Mouse (Mus musculus): ENCODE measurements around the gene Slco2a1. TPM values are rescaled to one million over a fixed set of nuclear protein-coding genes. Genes with fewer than 3 reads are reported as not detected.

The Slco2a1 gene
- polyA plus RNA-seq (2015; fragmentation: Nextera tagmentation; extraction: Ambion mirVana): 68.9 and 70.0 TPM in 2 replicates

DNA sequence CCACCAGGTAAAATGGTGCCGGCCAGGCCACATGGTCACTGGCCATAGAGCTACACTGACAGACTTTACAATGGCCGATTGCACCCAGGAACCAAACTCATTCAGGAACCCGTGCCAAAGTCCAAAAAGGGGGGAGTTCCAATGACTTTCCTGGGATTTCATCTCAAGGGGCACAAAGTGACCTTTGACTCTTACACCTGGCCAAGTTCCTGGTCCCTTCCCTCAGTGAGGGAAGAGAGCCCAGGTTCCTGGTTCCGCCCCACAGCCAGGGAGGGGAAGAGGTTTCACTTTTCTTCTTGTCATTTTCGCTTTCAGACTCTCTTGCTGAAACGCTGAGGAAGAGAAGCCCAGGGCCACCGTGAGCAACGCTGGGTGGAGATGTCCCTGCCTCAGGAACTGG is at the start of gene Slco2a1:
Gene Slco2a1 (plus strand): TSS at position 251 of the 400 bp plus-strand sequence.
- Histone ChIP-seq H3K4me3 (ENCODE audit: low read depth, low read length) (no peak within 1 kb of the TSS), H3K9ac (replicated peaks; ENCODE audit: low read depth) (no peak within 1 kb of the TSS), H3K27ac (ENCODE audit: low read length) (no peak within 1 kb of the TSS), H3K4me1 (ENCODE audit: insufficient read depth, low read depth, low read length) (no peaks in the 10 kb centered on the region), H3K36me3 (ENCODE audit: insufficient read depth, low read length) (no peaks in the 10 kb centered on the region), H3K9me3 (ENCODE audit: low read length) (no peaks in the 10 kb centered on the region), H3K4me2 (replicated peaks; ENCODE audit: low read depth, low read length) (no peak within 1 kb of the TSS), H3K27me3 (replicated peaks; ENCODE audit: insufficient read depth, low read length) (no peaks in the 10 kb centered on the region)
- WGBS: 88% methylated on average over 8 of the region's 8 CpGs
- DNase-seq (ENCODE audit: low spot score) (no peak), ATAC-seq (no peak)
- TF ChIP-seq CTCF (IDR thresholded peaks at IDR 0.05) (no peak), EP300 (IDR thresholded peaks at IDR 0.05) (no peak)

DNA sequence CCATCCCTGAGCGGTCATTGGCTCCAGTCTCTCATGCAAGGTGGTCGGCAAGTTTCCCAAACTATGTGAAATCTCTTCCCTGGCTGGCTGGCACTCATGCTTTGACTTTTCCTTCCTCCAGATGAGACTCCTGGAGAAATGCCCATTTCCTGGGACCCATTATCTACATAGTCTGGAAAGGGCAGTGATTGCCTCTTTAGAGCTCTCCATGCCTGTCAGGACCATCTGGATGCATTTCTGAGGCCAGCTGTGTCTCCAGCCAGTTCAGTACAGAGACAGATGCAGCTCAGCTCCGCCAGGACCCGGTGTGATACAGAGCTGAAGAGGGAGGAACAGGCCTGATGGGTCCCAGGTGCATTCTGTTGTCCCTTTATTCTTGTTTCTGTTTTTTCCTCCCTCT is 46.3 kb upstream of the Slco2a1 start:
- no peak for DNase-seq (ENCODE audit: low spot score)

DNA sequence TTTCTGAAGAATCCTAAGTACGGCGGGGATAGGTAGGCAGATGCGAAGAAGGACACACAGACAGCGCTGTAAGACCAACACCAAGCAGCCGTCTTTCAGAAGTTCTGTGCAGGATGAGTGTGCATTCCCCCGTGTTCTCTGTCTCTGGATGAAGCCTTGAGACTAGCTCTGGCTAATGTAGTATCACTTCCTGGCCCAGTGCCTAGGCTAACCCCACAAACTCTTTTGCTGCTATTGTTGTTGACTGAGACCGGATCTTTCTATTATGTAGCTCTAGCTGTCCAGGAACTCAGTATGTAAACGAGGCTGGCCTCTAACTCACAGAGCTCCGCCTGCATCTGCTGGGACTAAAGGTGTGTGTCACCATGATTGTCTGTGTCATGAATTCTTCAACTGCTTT is 43.6 kb upstream of the Slco2a1 start:
- H3K27ac ChIP-seq (ENCODE audit: low read length): no peak overlapping the region
- no peaks in the 10 kb centered on the region for H3K4me1 ChIP-seq (ENCODE audit: insufficient read depth, low read depth, low read length)
- no peaks in the 10 kb centered on the region for H3K9me3 ChIP-seq (ENCODE audit: low read length)
- no peak overlapping the region for H3K4me2 ChIP-seq (replicated peaks; ENCODE audit: low read depth, low read length)
- H3K36me3 ChIP-seq (ENCODE audit: insufficient read depth, low read length): no peaks in the 10 kb centered on the region
- no peak for DNase-seq (ENCODE audit: low spot score)
- TF ChIP-seq EP300 (IDR thresholded peaks at IDR 0.05) (no peak), CTCF (IDR thresholded peaks at IDR 0.05) (no peak)
- H3K9ac ChIP-seq (replicated peaks; ENCODE audit: low read depth): no peak overlapping the region
- 85% methylated on average over 9 of the region's 9 CpGs for WGBS
- no peak overlapping the region for H3K4me3 ChIP-seq (ENCODE audit: low read depth, low read length)
- ATAC-seq: no peak
- H3K27me3 ChIP-seq (replicated peaks; ENCODE audit: insufficient read depth, low read length): no peaks in the 10 kb centered on the region

More for the DNA sequence above, 46.3 kb upstream of the Slco2a1 start:
- H3K9me3 ChIP-seq (ENCODE audit: low read length): no peaks in the 10 kb centered on the region
- ATAC-seq: no peak
- H3K27me3 ChIP-seq (replicated peaks; ENCODE audit: insufficient read depth, low read length): no peaks in the 10 kb centered on the region
- H3K9ac ChIP-seq (replicated peaks; ENCODE audit: low read depth): no peak overlapping the region
- H3K4me2 ChIP-seq (replicated peaks; ENCODE audit: low read depth, low read length): no peak overlapping the region
- 74% methylated on average over 4 of the region's 4 CpGs for WGBS
- no peak overlapping the region for H3K27ac ChIP-seq (ENCODE audit: low read length)
- H3K36me3 ChIP-seq (ENCODE audit: insufficient read depth, low read length): no peaks in the 10 kb centered on the region
- no peak overlapping the region for H3K4me3 ChIP-seq (ENCODE audit: low read depth, low read length)
- H3K4me1 ChIP-seq (ENCODE audit: insufficient read depth, low read depth, low read length): no peaks in the 10 kb centered on the region
- TF ChIP-seq CTCF (IDR thresholded peaks at IDR 0.05): no peak

DNA sequence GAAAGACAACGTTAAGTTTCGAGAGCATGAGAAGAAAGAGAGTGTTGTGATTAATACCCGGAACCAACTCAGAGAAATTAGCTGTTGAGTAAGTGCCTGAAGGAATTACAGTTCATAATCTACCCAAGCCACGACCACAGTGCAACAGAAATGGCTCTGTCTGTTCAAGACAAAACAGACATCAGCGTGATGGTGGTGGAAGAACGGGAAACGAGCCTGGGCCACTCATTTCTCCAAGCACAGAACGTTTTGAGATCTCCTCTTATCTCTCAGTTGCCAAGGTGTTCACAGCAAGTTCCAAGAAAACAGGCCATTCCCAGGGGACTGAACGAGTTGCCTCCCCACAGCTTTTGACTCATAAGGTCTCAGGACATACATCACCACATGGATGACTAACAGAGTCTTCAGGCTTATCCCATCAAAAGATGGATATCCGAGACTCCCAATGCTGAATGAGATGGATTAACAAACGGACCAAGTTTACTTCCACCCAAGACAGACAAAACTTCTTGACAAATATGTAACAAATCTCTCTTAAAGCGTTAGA is 42.0 kb upstream of the Slco2a1 start:
- no peak for DNase-seq (ENCODE audit: low spot score)
- Histone ChIP-seq H3K36me3 (ENCODE audit: insufficient read depth, low read length) (no peaks in the 10 kb centered on the region), H3K4me1 (ENCODE audit: insufficient read depth, low read depth, low read length) (no peaks in the 10 kb centered on the region), H3K27ac (ENCODE audit: low read length) (no peak overlapping the region), H3K27me3 (replicated peaks; ENCODE audit: insufficient read depth, low read length) (no peaks in the 10 kb centered on the region), H3K4me3 (ENCODE audit: low read depth, low read length) (no peak overlapping the region), H3K9me3 (ENCODE audit: low read length) (no peaks in the 10 kb centered on the region), H3K9ac (replicated peaks; ENCODE audit: low read depth) (no peak overlapping the region), H3K4me2 (replicated peaks; ENCODE audit: low read depth, low read length) (no peak overlapping the region)
- no peak for TF ChIP-seq CTCF (IDR thresholded peaks at IDR 0.05)
- TF ChIP-seq EP300 (IDR thresholded peaks at IDR 0.05): no peak
- ATAC-seq: no peak
- WGBS: 70% methylated on average over 12 of the region's 12 CpGs

DNA sequence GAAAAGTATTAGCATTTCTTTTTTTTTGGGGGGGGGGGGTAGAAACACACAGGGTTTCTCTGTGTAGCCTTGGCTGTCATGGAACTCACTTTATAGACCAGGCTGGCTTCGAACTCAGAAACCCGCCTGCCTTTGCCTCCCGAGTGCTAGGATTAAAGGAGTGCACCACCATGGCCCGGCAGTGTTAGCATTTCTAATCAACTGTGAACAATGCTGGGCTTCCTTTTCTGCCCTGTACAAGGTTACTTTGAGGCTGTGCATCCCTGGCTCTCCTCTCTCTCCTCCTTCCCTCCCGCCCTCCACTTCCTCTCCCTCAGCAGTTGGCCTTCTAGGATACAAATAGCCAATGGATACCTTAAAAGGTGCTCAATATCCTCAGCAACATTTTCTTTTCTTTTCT is 39.8 kb upstream of the Slco2a1 start:
- no peak overlapping the region for H3K27ac ChIP-seq (ENCODE audit: low read length)

DNA sequence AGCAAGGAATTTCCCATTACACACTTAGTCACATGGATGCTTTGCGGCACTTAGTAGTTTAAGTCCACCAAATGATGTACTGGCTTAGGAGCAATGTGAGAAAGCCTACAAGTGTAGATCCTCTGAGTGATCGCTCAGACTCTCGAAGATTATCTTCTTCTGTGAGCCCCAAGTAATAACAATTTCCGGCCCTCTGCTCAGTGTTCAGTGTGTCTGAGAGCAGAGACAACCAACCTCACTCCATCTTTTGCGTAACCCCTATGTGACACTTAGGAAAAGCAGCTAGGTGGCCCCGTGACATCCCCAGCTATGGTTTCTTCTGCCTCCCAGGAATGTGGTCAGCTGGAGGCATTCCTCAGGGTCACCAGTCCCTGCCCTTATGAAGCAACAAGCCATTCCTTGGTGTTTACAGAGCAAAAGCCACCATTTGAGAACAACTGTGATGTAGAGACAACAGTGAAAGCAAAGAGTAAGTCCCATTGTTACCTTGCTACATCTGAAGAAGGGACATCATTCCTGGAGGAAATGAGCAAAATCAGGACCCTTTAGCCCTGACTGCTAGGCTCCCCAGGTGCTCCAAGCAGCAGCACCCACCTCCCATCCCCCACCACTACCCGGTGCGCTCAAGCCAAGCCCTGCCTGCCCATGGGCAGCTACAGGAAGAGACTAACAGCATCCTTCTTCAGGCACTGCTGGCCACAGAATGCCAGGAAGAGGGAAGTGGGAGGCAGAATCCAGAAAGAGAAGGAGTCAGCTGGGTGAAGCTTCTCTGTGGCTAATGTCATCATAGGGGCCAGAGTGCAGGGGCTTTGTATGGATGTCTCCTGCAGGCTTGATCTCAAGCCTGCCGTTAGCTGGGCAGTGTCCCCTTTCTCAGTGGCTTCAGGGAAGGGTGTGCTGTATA is 37.2 kb upstream of the Slco2a1 start:
- H3K27me3 ChIP-seq (replicated peaks; ENCODE audit: insufficient read depth, low read length): no peaks in the 10 kb centered on the region
- no peak overlapping the region for H3K9ac ChIP-seq (replicated peaks; ENCODE audit: low read depth)
- no peak overlapping the region for H3K4me2 ChIP-seq (replicated peaks; ENCODE audit: low read depth, low read length)
- no peaks in the 10 kb centered on the region for H3K9me3 ChIP-seq (ENCODE audit: low read length)
- no peaks in the 10 kb centered on the region for H3K4me1 ChIP-seq (ENCODE audit: insufficient read depth, low read depth, low read length)
- DNase-seq (ENCODE audit: low spot score): no peak
- ATAC-seq: no peak
- no peak for TF ChIP-seq EP300 (IDR thresholded peaks at IDR 0.05)
- no peak for TF ChIP-seq CTCF (IDR thresholded peaks at IDR 0.05)
- WGBS: 75% methylated on average over 9 of the region's 9 CpGs
- no peak overlapping the region for H3K27ac ChIP-seq (ENCODE audit: low read length)
- no peaks in the 10 kb centered on the region for H3K36me3 ChIP-seq (ENCODE audit: insufficient read depth, low read length)
- no peak overlapping the region for H3K4me3 ChIP-seq (ENCODE audit: low read depth, low read length)

More for the DNA sequence above, 39.8 kb upstream of the Slco2a1 start:
- Histone ChIP-seq H3K4me3 (ENCODE audit: low read depth, low read length) (no peak overlapping the region), H3K4me1 (ENCODE audit: insufficient read depth, low read depth, low read length) (no peaks in the 10 kb centered on the region), H3K9ac (replicated peaks; ENCODE audit: low read depth) (no peak overlapping the region), H3K9me3 (ENCODE audit: low read length) (no peaks in the 10 kb centered on the region), H3K27me3 (replicated peaks; ENCODE audit: insufficient read depth, low read length) (no peaks in the 10 kb centered on the region), H3K36me3 (ENCODE audit: insufficient read depth, low read length) (no peaks in the 10 kb centered on the region), H3K4me2 (replicated peaks; ENCODE audit: low read depth, low read length) (no peak overlapping the region)
- ATAC-seq (no peak), DNase-seq (ENCODE audit: low spot score) (no peak)
- TF ChIP-seq EP300 (IDR thresholded peaks at IDR 0.05) (no peak), CTCF (IDR thresholded peaks at IDR 0.05) (no peak)
- WGBS: 68% methylated on average over 5 of the region's 5 CpGs
